Mouse (Mus musculus): ENCODE results near the gene Ptgir. TPM values are rescaled to one million over a fixed set of nuclear protein-coding genes. Genes with fewer than 3 reads are reported as not detected.
"Not testable (repeated sequence)": the region's sequence is repeated elsewhere in the genome, so short reads cannot be mapped to it uniquely, and the experiment has no call there.

Ptgir gene
- total RNA-seq, 2 experiments from 2014 or later: 0.11 TPM; not detected in 1

- intact Hi-C loops (cut with DNase I): loop anchor here (1.0 to 2.0 kb wide), 3 partner anchors 19 to 116 kb away; no protein-coding TSS in a partner anchor
- DNase-seq (ENCODE audit: low spot score in 2 of 2): peak; percentile 87 to 88
Measured at GRCm38 (mm10) chr7:16950861-16951635, 44.8 kb downstream of the Ptgir start.

DNA sequence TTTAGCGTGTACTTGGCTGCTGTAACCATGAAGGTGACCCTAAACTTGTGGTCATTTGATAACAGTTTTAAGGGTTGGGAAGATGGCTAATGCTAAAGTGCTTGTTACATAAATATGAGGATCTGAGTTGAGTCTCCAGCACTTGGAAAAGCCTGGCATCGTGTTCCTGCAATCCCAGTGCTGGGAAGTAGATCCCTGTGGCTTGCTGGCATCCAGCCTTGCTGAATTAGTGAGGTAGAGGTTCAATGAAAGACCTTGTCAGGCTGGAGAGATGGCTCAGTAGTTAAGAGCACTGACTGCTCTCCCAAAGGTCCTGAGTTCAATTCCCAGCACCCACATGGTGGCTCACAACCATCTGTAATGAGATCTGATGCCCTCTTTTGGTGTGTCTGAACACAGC, 47.5 kb downstream of the Ptgir start:
- DNase-seq (ENCODE audit: low spot score in 2 of 2); intact Hi-C loops (cut with DNase I): not testable (repeated sequence)

DNA sequence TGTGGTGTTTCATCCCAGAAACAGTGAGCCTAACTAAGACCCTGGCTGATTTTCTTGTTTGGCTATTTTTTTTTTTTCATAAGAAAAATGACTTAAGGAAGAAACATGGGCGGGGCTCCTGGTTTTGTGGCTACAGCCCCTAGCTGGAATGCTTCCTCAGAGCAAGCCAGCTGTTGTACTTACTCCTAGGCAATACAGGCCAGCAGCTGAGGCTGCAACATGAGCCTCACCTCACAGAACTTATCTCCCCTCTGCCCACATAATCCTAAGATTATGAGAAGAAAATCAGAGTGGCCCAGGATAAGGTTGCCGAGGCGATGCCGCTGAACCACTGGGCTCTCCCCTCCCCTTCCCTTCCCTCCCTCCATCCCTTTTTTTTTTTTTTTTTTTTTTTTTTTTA, 49.4 kb downstream of the Ptgir start:
- intact Hi-C loops (cut with DNase I): no loop called here
- DNase-seq (ENCODE audit: low spot score in 2 of 2): no peak

GRCm38 (mm10) chr7:16956410-16957265, 50.3 kb downstream of the Ptgir start:
- DNase-seq (ENCODE audit: low spot score in 2 of 2): peak; percentile 76 to 89
- intact Hi-C loops (cut with DNase I): no loop called here

- DNase-seq (ENCODE audit: low spot score in 2 of 2): peak; percentile 96 to 97
- intact Hi-C loops (cut with DNase I): no loop called here
Measured at GRCm38 (mm10) chr7:16959539-16960187, 53.4 kb downstream of the Ptgir start, which contains the start of gene Pnmal1. TSS of gene Pnmal1 (plus strand) at chr7:16959679.

Other genes starting within 250 kb of the Ptgir start
- not detected for gene Ceacam15, start 230.8 kb upstream of the Ptgir start, total RNA-seq (2021)
- not detected for gene Ceacam9, start 184.6 kb upstream of the Ptgir start, total RNA-seq (2021)
- 100 to 1,000 TPM; 349 to 363 TPM for gene Ap2s1, start 168.1 kb upstream of the Ptgir start, total RNA-seq (2021)
- 1 to 10 TPM; 3.8 to 5.7 TPM for gene Slc1a5, start 125.2 kb upstream of the Ptgir start, total RNA-seq (2021)
- gene Strn4, start 90.6 kb upstream of the Ptgir start, total RNA-seq (2021): 100 to 1,000 TPM; 333 to 347 TPM
- 10 to 100 TPM; 50.3 to 57.2 TPM for gene Fkrp, start 89.8 kb upstream of the Ptgir start, total RNA-seq (2021)
- 1 to 10 TPM; 9.0 to 9.3 TPM for gene Prkd2, start 63.6 kb upstream of the Ptgir start, total RNA-seq (2021)
- 100 to 1,000 TPM; 130 to 141 TPM for gene Dact3, start 31.2 kb upstream of the Ptgir start, total RNA-seq (2021)
- gene Gng8, start 14.7 kb upstream of the Ptgir start, total RNA-seq (2021): 1 to 10 TPM; 1.2 to 1.5 TPM
- 1,000 to 10,000 TPM; 2,088 to 2,136 TPM for gene Calm3, start 17.6 kb downstream of the Ptgir start, total RNA-seq (2021)
- gene Pnmal2, start 38.2 kb downstream of the Ptgir start, total RNA-seq (2021): 100 to 1,000 TPM; 215 to 249 TPM
- 10 to 100 TPM; 85.4 to 91.6 TPM for gene Pnmal1, start 53.2 kb downstream of the Ptgir start, total RNA-seq (2021)
- 10 to 100 TPM; 59.2 to 61.7 TPM for gene Gm42372, start 76.6 kb downstream of the Ptgir start, total RNA-seq (2021)
- 1 to 10 TPM; 3.0 TPM for gene Ccdc8, start 86.2 kb downstream of the Ptgir start, total RNA-seq (2021)
- gene Ppp5c, start 121.4 kb downstream of the Ptgir start, total RNA-seq (2021): 100 to 1,000 TPM; 182 to 185 TPM
- 10 to 100 TPM in 1 of 2 experiments, 1 to 10 TPM in 1; 8.3 to 16.0 TPM for gene Hif3a, start 155.9 kb downstream of the Ptgir start, total RNA-seq (2021)
- gene Psg16, start 167.6 kb downstream of the Ptgir start, total RNA-seq (2021): 1 to 10 TPM; 3.8 to 4.2 TPM
- not detected for gene Ceacam3, start 243.8 kb downstream of the Ptgir start, total RNA-seq (2021)

Measured in left cerebral cortex, postnatal 14 days (tissue).